Mouse (Mus musculus) MEL-GATA-1-ER (cell line): ENCODE results near the gene Atp2c2.

Source experiments
- DNase-seq: peaks from one replicate; pipeline ENCODE4 v3.0.0-alpha.2; 2012; ENCODE audit warnings: low read depth; ENCODE audit errors: extremely low read depth

Gene Atp2c2

DNA sequence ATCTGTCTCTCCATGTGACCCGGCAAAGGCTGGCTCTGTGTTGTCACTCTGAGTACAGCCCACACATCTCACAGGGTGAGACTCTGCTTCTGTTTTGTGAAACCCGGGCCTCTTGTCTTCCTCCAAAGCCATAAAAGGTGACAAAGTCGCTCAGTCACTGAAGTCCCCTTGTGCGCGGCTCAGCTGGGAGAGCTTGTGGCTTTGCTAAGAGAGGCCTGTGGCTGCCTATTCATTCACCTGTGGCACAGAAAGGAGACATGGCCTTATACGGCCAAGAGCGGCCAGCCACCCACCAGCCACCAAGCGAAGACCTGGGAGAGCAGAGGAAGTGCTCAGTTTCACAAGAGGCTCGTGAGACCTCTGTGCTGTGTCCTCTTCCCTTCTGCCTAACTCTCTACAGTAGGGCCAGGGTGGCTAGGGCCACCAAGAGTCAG is 84.3 kb downstream of the Atp2c2 start:
- DNase-seq: no peak

DNA sequence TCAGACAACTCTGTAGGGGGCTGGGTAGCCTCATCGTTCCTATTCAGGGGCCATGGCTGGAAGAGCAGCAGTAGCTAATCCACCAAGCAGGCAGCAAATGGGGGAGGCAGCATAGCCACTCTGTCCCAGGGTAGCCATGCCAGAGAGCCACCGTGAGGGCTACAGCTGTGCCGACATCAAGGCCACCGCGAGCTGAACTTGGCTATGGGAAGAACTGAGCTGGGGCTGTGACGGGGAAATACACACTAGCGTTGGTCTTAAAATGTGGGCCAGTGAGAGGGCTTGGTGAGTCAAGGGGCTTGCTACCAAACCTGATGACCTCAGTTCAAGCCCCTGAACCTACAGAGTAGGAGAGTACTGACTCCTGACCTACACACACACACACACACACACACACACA is 84.9 kb downstream of the Atp2c2 start:
- DNase-seq: no peak

DNA sequence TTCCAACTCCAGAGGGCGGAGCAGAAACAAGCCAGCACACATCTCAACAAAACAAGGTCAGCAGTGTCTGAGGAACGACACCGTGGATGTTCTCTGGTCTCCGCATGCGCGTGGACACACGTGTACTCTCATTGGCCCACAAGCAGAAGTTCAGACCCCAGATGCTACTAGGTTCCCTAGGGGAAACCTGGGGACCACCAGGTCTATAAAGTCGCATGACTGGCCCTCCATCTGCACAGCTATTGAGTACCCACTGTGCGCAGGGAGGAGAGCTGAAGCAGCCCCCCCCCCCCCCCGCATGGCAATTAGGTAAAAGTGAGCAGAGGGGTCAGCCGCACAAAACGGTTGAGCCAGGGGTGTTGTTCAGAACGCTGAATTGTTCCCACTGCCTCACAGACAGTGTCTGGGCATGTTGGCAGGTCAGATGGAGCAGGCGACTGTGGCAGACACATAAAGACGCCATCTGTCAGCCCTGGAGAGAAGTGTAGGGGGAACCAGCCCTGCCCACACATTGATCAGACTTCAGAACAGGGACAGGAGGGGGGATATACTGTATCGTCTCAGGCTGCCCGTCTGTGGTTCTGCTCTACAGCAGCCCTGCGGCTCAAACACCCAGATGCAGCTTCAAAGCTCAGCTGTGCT is 86.1 kb downstream of the Atp2c2 start:
- no peak for DNase-seq

GRCm38 (mm10) chr8:119786871-119787270 is 87.1 kb downstream of the Atp2c2 start:
- DNase-seq: no peak

DNA sequence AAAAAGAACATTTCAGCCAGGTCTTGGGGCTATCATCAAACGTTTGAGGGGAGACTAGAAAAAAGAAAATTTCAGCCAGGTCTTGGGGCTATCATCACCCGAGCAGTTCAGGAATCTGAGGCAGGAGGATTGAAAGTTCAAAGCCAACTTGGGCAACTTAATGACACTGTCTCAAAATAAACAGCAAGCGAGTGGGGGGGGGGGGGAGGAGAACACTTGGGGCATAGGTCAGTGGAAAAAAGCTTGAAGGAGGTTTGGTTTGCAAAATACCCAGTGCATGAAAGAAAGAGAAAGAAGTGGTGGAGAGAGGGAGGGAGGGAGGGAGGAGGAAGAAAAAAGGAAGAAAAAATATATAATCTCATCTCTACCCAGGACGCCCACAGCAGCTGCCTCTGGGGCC is 87.5 kb downstream of the Atp2c2 start:
- DNase-seq: no peak

- no peak for DNase-seq
These were observed 89.0 kb downstream of the Atp2c2 start for GRCm38 (mm10) chr8:119788607-119789381.

GRCm38 (mm10) chr8:119789581-119789980 is 89.8 kb downstream of the Atp2c2 start:
- DNase-seq: no peak

- DNase-seq: no peak
These were observed 92.2 kb downstream of the Atp2c2 start for GRCm38 (mm10) chr8:119791804-119792704.

DNA sequence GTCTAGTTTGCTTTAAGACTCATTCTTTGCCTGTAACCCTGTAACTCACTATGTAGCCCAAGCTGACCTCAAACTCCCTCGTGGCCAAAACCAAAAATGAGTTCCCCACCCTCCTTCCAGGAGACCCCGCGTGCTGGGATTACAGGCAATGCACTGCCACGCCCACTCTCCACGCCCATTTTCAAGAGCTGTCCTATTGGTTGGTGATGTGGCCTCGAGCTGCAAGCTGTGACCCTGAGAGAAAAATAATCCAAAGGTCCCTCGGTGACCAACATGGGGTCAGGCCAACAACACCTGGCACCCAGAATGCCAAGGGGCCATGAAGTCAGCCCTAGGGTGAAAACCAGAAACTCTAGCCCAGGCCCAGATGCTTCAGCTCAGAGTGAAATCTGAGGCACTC is 94.9 kb downstream of the Atp2c2 start:
- no peak for DNase-seq

GRCm38 (mm10) chr8:119795651-119796050 is 95.8 kb downstream of the Atp2c2 start:
- no peak for DNase-seq

DNA sequence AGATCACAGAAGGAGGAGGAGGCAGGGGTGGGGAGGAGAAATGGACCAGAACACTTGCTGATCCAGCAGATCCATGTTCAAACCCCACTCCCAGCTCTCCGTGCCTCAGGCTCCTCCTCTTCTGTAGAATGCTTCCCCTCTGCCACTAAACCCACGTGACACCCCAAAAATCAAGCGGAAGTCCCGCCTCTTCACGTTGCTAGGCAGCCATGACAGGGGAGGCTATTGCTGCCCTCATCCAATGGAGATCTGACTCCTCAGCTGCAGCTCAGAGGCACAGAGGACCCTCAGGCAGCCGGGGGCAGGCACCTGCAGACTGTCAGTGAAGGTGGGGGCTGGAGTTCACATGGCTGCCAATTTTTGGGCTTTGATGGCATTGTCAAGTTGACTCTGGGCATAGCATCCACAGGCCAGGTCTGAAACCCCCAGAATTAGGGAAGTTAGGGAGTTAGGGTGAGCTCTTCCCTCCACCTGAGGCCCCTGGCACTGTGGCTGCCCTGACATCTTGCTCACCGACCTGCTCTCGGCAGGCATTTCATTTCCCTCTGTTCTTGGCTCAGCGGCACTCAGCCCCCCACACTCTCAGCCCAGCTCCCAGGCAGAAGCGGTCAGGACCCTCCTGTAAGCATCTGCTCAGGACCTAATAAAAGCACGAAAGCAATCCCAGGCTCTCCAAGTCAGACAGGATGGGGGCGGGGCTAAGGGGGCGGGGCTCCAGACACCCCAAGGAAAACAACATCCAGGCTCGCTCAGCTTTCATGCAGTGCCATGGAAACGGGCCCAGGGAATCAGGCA is 98.6 kb downstream of the Atp2c2 start:
- peak; percentile 85 for DNase-seq

DNA sequence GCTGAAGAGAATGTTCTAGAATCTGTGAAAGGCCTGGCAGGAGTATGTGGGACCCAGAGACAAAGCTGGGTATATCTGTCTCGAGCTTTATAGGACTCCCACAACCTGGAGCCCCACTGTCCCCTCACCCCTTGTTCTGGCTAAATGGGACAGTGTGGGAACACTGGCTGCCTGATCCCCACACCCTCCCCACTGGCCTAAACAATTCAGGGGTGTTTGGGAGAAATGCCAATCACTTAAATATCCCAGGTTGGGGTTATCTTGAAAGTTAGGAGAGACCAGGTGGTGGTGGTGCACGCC is 99.1 kb downstream of the Atp2c2 start:
- no peak for DNase-seq

- no peak for DNase-seq
These were observed 101.4 kb downstream of the Atp2c2 start for GRCm38 (mm10) chr8:119801168-119801567.

- DNase-seq: no peak
These were observed 102.8 kb downstream of the Atp2c2 start for GRCm38 (mm10) chr8:119802592-119802991.

- no peak for DNase-seq
These were observed 105.5 kb downstream of the Atp2c2 start for GRCm38 (mm10) chr8:119805275-119805674.

DNA sequence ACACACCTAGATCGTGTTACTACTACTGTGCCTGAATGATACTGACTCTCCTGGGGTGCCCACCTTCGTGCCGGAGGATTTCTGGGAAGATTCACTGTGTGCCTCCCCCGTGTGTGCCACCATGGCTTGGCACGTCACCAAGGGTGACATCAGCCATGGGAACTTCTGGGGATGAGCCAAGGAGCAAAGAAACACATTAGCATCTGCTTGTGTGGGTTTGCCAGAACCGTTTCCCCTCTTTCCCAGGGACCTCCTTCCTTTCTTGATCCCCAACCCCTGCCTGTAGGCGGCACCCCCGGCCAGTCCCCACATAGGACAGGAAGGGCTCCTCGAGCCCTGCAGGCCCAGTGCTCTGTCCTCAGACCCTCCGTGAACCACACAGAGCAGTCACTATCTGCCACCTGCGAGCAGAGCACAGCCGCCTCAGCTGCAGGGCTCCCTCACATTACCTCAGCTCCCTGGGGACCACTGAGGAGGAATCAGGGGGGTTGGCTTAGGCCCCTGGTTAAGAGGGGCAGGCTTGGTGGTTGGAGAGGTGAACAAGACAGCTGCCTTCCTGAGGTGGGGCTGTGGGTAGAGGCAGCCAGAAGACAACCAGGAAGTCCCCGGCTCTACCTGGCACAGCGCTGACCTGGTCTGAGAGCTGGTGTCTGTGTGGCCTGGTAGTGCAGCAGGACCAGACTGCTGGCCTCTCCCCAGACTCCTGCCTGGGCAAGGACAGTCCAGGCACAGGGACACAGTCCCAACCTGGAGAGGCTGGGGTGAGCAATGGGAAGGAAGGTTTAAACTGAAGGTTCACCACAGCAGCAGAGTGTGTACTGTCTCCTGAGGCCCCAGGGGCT is 106.8 kb downstream of the Atp2c2 start:
- DNase-seq: no peak
